Mouse (Mus musculus): Measurements from ENCODE around the gene Nuak1. TPM values are rescaled to one million over a fixed set of nuclear protein-coding genes. Genes with fewer than 3 reads are reported as not detected.

The Nuak1 gene
- polyA plus RNA-seq, 1 experiment: 4.0 TPM

DNA sequence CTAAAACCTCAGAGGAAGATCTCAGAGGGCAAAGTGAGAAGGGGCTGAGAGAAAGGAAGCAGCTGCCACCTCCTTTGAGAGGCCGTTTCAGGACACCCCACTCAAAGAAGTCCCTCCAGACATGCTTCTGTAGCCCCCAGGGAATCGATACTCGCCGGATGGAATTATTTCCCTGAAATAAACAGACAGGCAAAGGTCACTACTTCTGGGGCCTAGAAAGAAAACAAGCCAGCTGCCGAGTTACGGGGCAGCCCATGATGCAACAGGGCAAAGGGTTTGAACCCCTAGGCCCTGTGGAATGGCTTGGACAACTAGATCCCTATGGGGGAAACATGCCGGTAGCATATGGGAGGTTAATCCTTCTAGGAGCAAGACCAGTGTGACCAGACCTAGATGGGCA lies 16.0 kb downstream of the Nuak1 start:
- TF ChIP-seq CTCF (IDR thresholded peaks at IDR 0.05; ENCODE audit: control insufficient read depth, insufficient read depth, low read length) (no peak), POLR2A (IDR thresholded peaks at IDR 0.05; ENCODE audit: borderline replicate concordance, control insufficient read depth, low read depth, low read length) (no peak)
- peaks cover 2% of the 10 kb centered on the region; the same call in 1 of the 2 replicates for H3K4me1 ChIP-seq (ENCODE audit: control insufficient read depth, insufficient read depth, low read length)
- WGBS: 59% methylated on average over 7 of the region's 7 CpGs
- H3K4me3 ChIP-seq (replicated peaks; ENCODE audit: control insufficient read depth, low read depth, low read length): no peak overlapping the region
- H3K27ac ChIP-seq (ENCODE audit: control insufficient read depth, insufficient read depth, low read depth, low read length, poor library complexity): 0 out of 2 replicates have a peak overlapping the region, but pooled peaks have one; percentile 1

DNA sequence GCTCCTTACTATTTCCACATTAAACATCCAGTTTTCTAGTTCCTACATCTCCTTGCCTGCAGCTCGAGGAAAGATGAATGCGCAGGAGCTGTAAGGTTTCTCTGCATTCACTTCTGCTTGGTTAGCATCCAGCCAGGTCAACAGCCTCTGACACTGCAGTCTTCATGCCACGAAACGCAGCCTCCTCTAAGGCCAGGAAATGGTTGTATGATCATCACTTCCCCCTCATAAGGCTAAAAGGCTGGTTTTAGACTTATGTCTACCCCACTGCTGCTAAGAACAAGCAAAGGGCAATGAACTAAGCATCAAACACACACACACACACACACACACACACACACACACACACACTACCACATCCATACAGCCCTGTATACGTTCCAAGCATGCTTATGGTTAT lies 16.5 kb downstream of the Nuak1 start:
- peaks cover 2% of the 10 kb centered on the region; the same call in 1 of the 2 replicates for H3K4me1 ChIP-seq (ENCODE audit: control insufficient read depth, insufficient read depth, low read length)
- H3K27ac ChIP-seq (ENCODE audit: control insufficient read depth, insufficient read depth, low read depth, low read length, poor library complexity): no peak overlapping the region
- WGBS: 19% methylated on average over 5 of the region's 5 CpGs
- no peak overlapping the region for H3K4me3 ChIP-seq (replicated peaks; ENCODE audit: control insufficient read depth, low read depth, low read length)
- TF ChIP-seq POLR2A (IDR thresholded peaks at IDR 0.05; ENCODE audit: borderline replicate concordance, control insufficient read depth, low read depth, low read length): no peak
- no peak for TF ChIP-seq CTCF (IDR thresholded peaks at IDR 0.05; ENCODE audit: control insufficient read depth, insufficient read depth, low read length)

DNA sequence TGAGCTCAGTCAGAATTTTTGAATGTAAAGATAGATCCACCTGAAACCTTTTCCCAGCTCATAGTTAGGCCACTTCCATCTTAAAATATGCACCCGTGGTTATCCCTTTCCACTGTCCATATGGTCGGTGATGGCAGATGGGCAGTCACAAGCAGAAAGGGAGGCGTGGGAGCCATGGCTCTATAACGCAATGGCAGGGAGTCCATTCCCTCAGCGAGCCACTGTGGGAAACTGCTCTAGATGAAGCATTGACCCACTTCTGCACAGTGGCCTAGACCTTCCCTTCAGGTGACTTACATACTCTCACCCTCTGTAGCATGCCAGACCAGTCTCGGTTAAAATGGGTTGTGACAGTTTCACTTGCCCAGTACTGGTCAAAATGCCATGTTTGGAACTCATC lies 19.8 kb downstream of the Nuak1 start:
- no peak overlapping the region for H3K4me3 ChIP-seq (replicated peaks; ENCODE audit: control insufficient read depth, low read depth, low read length)
- H3K4me1 ChIP-seq (ENCODE audit: control insufficient read depth, insufficient read depth, low read length): peaks cover 3% of the 10 kb centered on the region; the same call in 1 of the 2 replicates
- H3K27ac ChIP-seq (ENCODE audit: control insufficient read depth, insufficient read depth, low read depth, low read length, poor library complexity): no peak overlapping the region
- TF ChIP-seq CTCF (IDR thresholded peaks at IDR 0.05; ENCODE audit: control insufficient read depth, insufficient read depth, low read length) (no peak), POLR2A (IDR thresholded peaks at IDR 0.05; ENCODE audit: borderline replicate concordance, control insufficient read depth, low read depth, low read length) (no peak)
- 81% methylated on average over 6 of the region's 6 CpGs for WGBS

DNA sequence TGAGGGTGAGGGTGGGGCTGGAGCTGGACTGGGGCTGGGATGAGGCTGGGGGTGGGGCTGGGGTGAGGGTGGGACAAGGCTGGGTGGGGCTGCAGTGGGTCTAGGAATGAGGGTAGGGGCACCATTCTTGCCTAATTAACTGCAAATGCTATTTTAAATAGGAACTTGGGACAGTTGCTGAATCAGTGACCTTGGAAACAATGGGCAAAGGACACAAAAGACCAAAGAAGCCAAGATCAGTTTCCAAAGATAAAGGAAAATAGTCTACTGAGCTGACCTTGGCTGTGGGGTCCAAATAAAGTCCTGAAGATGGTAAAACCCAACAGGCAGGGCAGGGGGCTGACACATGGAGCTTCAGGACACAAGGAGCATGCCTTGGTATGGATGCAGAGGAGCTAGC lies 22.0 kb downstream of the Nuak1 start:
- Histone ChIP-seq H3K4me3 (replicated peaks; ENCODE audit: control insufficient read depth, low read depth, low read length) (no peak overlapping the region), H3K4me1 (ENCODE audit: control insufficient read depth, insufficient read depth, low read length) (peaks cover 3% of the 10 kb centered on the region; the same call in 1 of the 2 replicates), H3K27ac (ENCODE audit: control insufficient read depth, insufficient read depth, low read depth, low read length, poor library complexity) (no peak overlapping the region)
- TF ChIP-seq CTCF (IDR thresholded peaks at IDR 0.05; ENCODE audit: control insufficient read depth, insufficient read depth, low read length) (no peak), POLR2A (IDR thresholded peaks at IDR 0.05; ENCODE audit: borderline replicate concordance, control insufficient read depth, low read depth, low read length) (no peak)

DNA sequence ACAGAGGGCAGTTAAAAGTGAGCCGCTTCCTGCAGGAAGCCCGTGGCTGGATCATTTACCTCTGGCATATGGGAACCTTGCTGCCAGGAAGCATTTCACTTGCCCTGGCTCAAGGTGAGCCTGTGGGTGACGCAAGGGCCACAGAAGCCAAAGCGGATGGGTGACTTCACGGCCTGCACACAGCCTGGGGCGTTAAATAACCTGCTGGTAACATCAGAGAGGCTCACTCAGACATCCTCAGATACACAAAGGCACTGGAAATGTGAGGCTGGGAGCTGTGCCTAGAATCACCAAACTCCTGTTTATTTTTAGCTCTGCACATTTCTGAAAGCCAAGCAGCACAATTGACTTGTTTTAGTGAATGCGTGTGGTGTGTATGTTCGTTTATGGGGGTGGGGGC lies 23.6 kb downstream of the Nuak1 start:
- peaks cover 4% of the 10 kb centered on the region for H3K4me1 ChIP-seq (ENCODE audit: control insufficient read depth, insufficient read depth, low read length)
- 68% methylated on average over 8 of the region's 8 CpGs for WGBS
- H3K27ac ChIP-seq (ENCODE audit: control insufficient read depth, insufficient read depth, low read depth, low read length, poor library complexity): no peak overlapping the region
- TF ChIP-seq POLR2A (IDR thresholded peaks at IDR 0.05; ENCODE audit: borderline replicate concordance, control insufficient read depth, low read depth, low read length): no peak
- TF ChIP-seq CTCF (IDR thresholded peaks at IDR 0.05; ENCODE audit: control insufficient read depth, insufficient read depth, low read length): no peak
- no peak overlapping the region for H3K4me3 ChIP-seq (replicated peaks; ENCODE audit: control insufficient read depth, low read depth, low read length)

DNA sequence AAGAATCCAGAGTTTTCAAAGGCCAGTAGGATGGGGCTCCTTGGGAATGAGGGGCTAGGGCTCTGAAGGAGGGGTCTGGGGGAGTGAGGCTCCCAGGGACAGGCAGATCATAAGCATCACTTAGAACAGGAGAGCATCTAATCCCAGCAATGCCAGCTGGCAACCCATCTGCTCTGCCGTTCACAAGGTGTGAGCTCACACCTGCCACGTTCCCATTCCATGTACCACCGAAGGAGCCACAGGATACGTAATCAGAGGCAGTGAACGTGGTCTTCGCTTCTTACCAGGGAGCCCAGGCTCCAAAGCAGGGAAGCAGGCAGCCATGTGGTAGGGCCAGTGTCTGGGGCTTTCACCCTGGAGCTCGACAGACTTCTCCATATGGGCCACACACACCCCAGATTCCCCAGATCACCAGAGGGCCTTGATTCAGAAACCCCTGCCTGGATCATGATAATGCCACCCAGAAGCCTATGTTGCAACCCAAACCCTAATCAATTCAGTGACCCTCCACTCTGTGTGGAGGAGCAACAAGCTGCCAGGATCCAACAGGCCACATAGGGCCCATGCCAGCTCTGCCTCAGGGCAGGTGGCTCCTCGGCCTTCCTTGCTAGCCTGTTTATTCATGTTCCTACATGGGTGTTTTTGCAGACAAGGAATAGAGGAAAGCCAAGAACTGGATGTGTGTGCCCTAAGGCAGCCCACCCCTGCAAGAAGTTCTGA lies 25.3 kb downstream of the Nuak1 start:
- H3K4me3 ChIP-seq (replicated peaks; ENCODE audit: control insufficient read depth, low read depth, low read length): no peak overlapping the region
- 86% methylated on average over 8 of the region's 8 CpGs for WGBS
- TF ChIP-seq POLR2A (IDR thresholded peaks at IDR 0.05; ENCODE audit: borderline replicate concordance, control insufficient read depth, low read depth, low read length): no peak
- no peak for TF ChIP-seq CTCF (IDR thresholded peaks at IDR 0.05; ENCODE audit: control insufficient read depth, insufficient read depth, low read length)
- no peak overlapping the region for H3K27ac ChIP-seq (ENCODE audit: control insufficient read depth, insufficient read depth, low read depth, low read length, poor library complexity)
- H3K4me1 ChIP-seq (ENCODE audit: control insufficient read depth, insufficient read depth, low read length): peaks cover 8% of the 10 kb centered on the region

DNA sequence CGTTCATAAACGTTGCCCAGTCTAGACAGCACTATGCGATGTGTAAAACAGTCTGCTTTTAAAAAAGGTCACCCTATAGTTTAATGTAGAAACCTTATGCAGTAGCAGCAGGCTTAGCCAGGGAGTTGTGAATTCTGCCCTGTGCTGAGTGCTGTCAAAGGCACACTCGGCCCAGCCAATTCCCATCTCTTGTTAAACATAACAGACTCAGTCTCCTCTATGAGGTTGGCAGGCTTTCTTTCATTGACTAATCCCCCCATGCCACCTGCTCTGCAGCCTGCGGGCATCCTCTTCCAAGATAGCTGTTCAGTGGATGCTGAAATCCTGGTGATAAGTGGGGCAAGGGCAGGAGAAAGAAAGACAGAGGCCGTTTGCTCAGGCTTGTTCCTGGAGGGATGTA lies 27.1 kb downstream of the Nuak1 start:
- no peak overlapping the region for H3K27ac ChIP-seq (ENCODE audit: control insufficient read depth, insufficient read depth, low read depth, low read length, poor library complexity)
- H3K4me1 ChIP-seq (ENCODE audit: control insufficient read depth, insufficient read depth, low read length): peaks cover 8% of the 10 kb centered on the region
- 72% methylated on average over 6 of the region's 6 CpGs for WGBS
- TF ChIP-seq CTCF (IDR thresholded peaks at IDR 0.05; ENCODE audit: control insufficient read depth, insufficient read depth, low read length): no peak
- no peak for TF ChIP-seq POLR2A (IDR thresholded peaks at IDR 0.05; ENCODE audit: borderline replicate concordance, control insufficient read depth, low read depth, low read length)
- H3K4me3 ChIP-seq (replicated peaks; ENCODE audit: control insufficient read depth, low read depth, low read length): no peak overlapping the region

DNA sequence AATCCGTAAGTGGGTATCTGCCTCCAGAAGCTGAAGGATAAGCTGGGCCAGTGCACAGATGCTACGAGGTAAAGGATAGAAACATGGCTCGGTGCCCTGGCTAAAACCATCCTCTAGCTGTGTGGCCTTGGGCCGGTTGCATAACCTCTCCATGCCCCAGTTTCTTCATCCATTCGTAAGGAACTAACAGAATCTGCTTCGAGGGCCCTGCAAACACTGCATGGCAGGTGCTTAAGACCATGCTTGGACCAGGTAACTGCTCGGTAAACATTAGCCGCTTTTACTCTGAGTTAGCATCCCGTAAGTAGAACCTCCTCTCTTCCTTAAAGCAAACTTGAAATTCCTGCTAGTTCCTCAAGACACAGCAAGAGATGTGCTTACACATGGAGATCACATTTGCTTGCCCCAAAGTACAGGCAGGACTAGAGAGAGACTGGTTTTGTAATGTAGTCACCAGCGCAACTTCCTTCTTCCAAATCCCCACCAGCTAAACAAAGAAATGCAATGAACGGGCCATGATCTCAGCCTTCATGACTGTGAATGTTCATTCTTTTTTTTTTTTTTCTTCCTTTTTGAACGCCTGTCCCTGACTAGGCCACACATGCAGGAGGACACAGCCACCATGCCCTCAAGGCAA lies 28.0 kb downstream of the Nuak1 start:
- TF ChIP-seq POLR2A (IDR thresholded peaks at IDR 0.05; ENCODE audit: borderline replicate concordance, control insufficient read depth, low read depth, low read length) (no peak), CTCF (IDR thresholded peaks at IDR 0.05; ENCODE audit: control insufficient read depth, insufficient read depth, low read length) (no peak)
- Histone ChIP-seq H3K4me1 (ENCODE audit: control insufficient read depth, insufficient read depth, low read length) (peaks cover 8% of the 10 kb centered on the region), H3K4me3 (replicated peaks; ENCODE audit: control insufficient read depth, low read depth, low read length) (no peak overlapping the region), H3K27ac (ENCODE audit: control insufficient read depth, insufficient read depth, low read depth, low read length, poor library complexity) (0 out of 2 replicates have a peak overlapping the region, but pooled peaks have one; percentile 3)
- 43% methylated on average over 12 of the region's 12 CpGs for WGBS
